Mouse (Mus musculus) adrenal gland, adult 2 months (tissue): ENCODE measurements at regions not wholly inside any gene's neighbourhood (a gene's known extent, or its start where the extent isn't known, plus 50 kb on each side); places are given as distances from the start of the nearest gene placed in this dataset.

ENCODE experiments used
- DNase-seq: peaks from one replicate; pipeline ENCODE4 v3.0.0; 2021

GRCm38 (mm10) chr7:37230641-37231347, 532.9 kb downstream of the Tshz3 start:
- no peak for DNase-seq

- no peak for DNase-seq
Measured at GRCm38 (mm10) chr7:37240832-37241231, 532.6 kb downstream of the Zfp536 start.

- peak; percentile 6 for DNase-seq
Measured at GRCm38 (mm10) chr7:37241781-37242180, 531.7 kb downstream of the Zfp536 start.

- DNase-seq: no peak
Measured at GRCm38 (mm10) chr7:37242476-37242875, 531.0 kb downstream of the Zfp536 start.

GRCm38 (mm10) chr7:37246156-37246555, 527.3 kb downstream of the Zfp536 start:
- DNase-seq: no peak

- DNase-seq: no peak
Measured at GRCm38 (mm10) chr7:37254431-37254830, 519.0 kb downstream of the Zfp536 start.

- no peak for DNase-seq
Measured at GRCm38 (mm10) chr7:37255840-37256239, 517.6 kb downstream of the Zfp536 start.

GRCm38 (mm10) chr7:37259293-37259692, 514.1 kb downstream of the Zfp536 start:
- no peak for DNase-seq

- no peak for DNase-seq
Measured at GRCm38 (mm10) chr7:37262846-37263245, 510.6 kb downstream of the Zfp536 start.

GRCm38 (mm10) chr7:37267404-37267803, 506.0 kb downstream of the Zfp536 start:
- no peak for DNase-seq

- no peak for DNase-seq
Measured at GRCm38 (mm10) chr7:37270841-37271240, 502.6 kb downstream of the Zfp536 start.

- no peak for DNase-seq
Measured at GRCm38 (mm10) chr7:37290018-37290417, 483.4 kb downstream of the Zfp536 start.

GRCm38 (mm10) chr7:37290493-37291045, 482.9 kb downstream of the Zfp536 start:
- DNase-seq: no peak

GRCm38 (mm10) chr7:37291726-37292125, 481.7 kb downstream of the Zfp536 start:
- DNase-seq: no peak

GRCm38 (mm10) chr7:37292554-37292953, 480.9 kb downstream of the Zfp536 start:
- DNase-seq: no peak

GRCm38 (mm10) chr7:37298888-37299287, 474.6 kb downstream of the Zfp536 start:
- DNase-seq: no peak

- no peak for DNase-seq
Measured at GRCm38 (mm10) chr7:37305463-37305862, 468.0 kb downstream of the Zfp536 start.

- DNase-seq: no peak
Measured at GRCm38 (mm10) chr7:37307191-37307590, 466.2 kb downstream of the Zfp536 start.

- no peak for DNase-seq
Measured at GRCm38 (mm10) chr7:37324653-37325052, 448.8 kb downstream of the Zfp536 start.

GRCm38 (mm10) chr7:37333451-37333850, 440.0 kb downstream of the Zfp536 start:
- no peak for DNase-seq

- DNase-seq: no peak
Measured at GRCm38 (mm10) chr7:37335212-37335611, 438.2 kb downstream of the Zfp536 start.

GRCm38 (mm10) chr7:37336171-37336850, 437.1 kb downstream of the Zfp536 start:
- DNase-seq: no peak

GRCm38 (mm10) chr7:37336851-37337531, 436.4 kb downstream of the Zfp536 start:
- DNase-seq: no peak
